Mouse (Mus musculus): Measurements from ENCODE around the gene Dkk3.
A peak's percentile ranks its signal among the peaks of the same experiment; 100 is the strongest.

Dkk3 gene

DNA sequence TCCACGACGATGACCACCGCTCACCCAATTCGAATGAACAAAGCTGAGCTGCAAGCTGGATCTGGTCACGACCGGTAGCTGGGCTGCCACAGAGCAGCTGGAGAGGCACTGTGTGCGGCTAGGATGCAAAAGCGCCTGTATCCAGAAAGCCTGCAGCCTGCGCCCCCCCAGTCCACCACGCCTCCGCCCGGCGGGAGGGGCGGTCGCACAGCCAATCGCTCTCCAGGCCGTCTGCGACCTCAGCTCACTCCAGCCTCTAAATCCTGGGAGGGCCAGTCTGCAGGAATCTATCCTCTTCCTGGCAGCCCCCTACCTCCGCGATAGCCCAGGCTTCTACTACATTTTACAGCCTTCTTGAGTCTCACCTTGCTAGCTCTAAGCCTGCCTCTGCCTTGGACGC is at the start of gene Dkk3:
Gene Dkk3, minus strand, starts transcription at position 116 of the 400 bp plus-strand sequence.
- no peak for DNase-seq

DNA sequence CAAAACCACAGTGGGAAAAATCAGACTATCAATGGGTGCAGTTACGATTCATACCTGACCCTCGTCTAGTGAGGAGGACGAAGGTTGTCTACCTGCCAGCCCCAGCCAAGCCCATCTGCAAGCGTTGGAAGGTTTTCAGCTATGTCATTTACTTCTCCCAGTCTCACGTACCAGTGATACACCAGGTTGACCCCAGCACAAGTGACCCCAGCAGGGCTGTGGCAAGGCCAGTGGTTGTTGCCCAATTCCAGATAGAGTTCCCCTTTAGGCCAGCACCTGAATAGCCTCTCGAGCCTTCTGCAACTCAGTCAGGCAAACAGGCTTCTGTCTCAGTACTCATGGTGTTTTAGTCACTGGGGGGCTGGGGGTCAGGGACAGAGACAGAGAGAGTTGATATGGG is 48.9 kb upstream of the Dkk3 start:
- DNase-seq = no peak

DNA sequence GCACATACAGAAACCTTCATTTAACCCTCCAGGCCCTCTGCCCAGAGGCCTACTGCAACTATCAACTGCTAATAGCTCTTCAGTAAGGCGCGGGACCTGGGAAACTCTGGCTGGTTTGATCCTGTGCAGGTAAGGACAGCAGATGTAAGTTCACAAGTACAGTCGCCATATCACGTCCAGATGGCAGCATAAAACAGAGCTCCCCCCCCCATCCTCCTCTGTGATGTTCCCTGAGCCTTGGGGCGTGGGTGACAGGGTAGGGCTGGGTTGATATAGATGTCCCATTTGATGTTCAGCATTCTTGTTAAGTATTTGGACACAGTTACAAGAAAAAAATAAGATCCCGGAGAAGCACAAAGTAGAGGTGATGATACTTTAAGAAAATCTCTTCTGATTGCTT is 46.7 kb upstream of the Dkk3 start:
- no peak for DNase-seq

DNA sequence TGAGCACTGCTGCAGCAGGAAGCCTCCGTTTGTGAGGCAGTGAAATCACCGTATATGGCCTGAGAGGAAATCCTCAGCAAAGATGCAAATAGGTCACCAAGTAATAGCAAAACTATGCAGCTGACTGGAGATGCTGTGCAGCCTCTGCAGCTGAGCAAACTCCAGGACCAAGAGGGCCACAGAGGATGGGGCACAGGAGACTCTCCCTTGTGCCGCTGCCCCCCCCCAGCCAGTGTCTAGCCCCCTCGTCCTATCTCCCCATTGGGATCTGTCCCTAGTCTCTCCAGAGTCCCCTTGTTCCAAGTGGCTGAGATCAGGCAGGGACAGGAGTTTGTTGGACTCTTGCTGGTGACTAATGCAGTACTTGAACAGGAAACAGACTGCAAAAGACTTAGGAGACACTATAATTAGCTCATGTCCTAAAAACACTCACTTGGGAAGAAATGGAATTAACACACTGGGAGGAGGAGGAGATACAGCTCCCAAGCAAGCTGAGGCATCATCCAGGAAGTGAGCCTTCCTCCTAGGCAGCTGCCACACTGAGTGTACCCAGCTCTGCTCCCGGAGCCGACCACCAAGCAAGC is 45.6 kb upstream of the Dkk3 start:
- DNase-seq = no peak

DNA sequence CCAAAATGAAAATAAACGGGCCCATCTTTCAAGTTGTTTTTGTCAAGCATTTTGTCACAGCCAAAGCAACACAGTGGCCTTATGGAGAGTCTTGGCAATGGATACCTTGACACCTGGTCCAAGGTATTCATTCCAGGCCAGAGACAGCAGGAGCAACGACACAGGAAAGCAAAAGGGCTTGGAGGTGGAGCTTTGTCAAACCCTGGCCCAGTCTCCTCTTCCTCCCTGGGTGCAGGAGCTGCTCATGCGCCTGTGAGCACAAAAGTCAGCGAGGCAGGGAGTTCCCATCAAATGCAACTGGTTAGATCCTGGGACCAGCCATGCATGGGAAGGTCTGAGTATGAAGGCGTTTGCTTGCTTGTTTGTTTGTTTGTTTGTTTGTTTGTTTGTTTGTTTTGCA is 45.1 kb upstream of the Dkk3 start:
- DNase-seq = peak; percentile 93

DNA sequence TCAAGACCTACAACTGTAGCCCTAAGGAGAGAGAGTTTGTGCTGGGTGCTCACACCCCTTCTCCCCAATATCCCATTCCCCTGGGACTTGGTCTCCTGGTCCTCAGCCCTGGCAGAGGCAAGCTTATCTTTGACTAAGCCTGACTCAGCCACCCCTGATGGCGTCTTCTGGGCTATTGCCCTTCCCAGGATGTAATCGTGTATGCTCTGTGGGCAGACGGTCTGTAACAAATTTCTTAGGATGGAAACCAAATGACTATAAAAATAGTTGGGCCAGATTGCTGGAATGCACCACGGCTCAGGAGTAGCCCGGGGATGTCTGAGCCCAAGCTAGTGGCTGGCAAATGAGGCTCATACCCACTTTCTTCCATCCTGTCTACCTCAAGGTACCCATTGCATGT is 44.0 kb upstream of the Dkk3 start:
- DNase-seq = peak; percentile 64

DNA sequence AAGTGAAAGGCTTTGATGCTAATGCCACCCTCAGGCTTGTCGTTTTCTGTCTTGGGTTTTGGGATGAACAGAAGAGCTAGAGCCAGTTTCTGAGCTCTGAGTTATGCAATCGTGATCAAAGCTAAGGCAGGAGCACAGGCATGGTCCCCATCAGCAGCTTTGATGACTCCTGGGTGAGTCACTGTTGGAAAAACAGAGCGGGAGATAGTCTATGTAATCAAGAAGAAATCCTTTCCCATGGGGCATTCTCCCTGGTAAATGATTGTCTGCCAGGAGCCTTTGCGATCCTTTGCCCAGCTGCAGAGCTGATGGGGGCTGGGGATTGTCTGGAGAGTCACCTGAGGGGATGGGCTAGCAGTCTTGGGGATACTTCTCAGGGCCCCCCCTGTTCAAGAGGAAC is 43.3 kb upstream of the Dkk3 start:
- no peak for DNase-seq

DNA sequence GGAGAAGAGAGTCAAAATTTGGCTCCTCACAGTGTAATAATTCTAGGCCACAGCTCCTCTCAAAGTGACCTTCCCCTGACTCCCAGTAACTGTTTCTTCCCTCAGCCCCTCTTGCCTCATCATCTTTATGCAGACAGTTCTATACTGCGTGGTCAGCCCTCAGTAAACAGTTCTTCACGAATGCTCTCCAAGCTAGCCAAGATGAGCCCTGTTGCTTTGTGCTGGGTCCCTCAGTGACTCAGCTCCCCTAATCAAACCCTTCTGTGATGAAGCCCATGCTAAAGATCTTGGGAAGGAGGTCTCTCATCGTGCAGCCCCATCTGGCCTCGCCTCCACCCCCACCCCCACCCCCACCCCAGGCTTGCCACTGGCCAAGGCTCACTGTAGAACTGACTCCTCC is 41.9 kb upstream of the Dkk3 start:
- DNase-seq = no peak

DNA sequence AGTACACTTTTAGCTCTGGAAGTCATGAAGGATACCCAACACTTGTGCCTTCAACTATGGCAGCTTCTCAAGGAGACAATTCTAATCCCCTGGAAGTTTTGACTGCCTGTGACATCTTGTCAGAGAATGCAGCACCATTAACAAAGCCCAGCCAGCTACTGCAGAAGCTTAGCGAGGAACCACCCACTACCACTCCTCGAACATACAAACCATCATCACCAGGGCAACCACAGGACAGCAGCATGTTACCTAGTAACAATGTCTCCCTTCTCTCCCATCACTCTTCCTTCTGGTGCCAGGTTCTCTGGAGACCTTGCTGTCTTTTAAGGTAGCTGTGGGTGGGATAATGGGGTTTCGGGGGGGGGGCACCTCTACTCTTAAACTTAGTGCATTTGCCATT is 40.5 kb upstream of the Dkk3 start:
- no peak for DNase-seq

DNA sequence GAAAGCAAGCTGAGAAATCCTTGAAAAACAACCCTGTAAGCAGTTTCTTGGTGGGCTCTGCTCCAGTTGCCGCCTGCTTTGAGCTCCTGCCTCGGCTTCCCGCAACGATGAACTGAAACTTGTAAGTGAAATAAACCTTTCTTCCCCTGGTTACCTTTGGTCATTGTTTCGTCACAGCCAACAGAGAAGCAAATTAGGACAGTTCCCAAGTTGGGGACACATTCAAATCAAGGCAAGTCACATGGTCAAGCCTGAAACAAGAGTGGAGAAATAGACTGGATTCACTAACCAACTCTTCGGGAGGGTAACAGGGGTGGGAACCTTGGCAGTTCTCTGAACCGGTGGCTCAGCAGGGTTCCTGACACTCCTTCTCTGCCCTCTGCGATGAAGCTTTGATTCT is 38.6 kb upstream of the Dkk3 start:
- DNase-seq = no peak

DNA sequence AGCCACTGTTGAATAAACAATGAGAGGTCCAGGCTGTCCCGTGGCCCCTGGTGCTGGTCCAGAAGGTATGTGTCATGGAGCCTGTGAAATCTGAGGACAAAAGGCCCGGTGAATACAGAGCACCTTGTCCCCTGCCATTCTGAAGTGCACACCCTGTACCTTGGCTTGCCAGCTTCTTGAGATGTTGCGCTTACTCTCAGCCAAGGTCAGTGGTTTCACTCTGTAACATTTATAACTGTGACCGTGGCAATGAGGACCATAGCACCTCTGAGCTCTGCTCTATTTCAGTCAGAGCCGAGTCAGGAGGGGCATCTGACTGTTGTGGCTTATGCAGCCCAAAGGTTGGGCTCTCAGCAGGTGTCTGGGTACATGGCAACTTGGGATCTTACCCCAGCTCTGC is 35.4 kb upstream of the Dkk3 start:
- DNase-seq = no peak

DNA sequence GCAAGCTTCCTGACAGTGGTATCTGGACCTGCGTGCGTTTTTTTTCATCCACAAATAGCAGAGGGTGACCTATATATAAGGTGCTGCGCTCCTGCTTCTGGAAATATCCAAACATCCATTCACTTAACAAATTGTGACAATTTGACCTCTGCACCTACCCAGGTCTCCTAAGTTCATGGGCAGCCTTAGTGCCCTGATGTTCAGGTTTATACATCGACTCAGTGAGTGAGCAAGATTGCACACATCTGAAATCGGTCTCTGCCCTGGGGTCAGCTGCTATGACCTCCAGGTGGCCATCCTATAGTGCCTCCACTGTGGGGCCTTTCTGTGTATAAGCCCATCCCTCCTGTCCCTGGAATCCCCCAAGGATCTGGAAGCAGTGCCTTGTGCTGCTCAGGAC is 33.9 kb upstream of the Dkk3 start:
- DNase-seq = no peak

DNA sequence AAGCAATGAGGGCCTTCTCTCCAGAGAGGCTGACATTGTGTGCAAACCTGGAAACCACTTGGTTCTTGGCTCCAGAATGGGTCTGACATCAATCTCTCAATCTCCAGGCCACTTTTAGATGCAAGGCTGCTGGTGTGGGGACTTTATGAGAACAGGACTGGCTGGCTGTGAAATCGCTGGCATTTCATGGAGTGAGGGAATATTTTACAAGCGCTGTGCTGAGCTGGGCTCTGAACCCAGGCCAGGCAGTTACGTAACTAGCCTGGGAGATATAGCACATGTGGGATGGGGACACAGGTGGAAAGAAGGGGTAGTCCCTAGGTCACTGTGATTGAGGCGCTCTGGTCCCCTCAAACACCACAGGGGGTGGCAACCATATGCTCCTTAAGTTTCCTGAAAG is 33.4 kb upstream of the Dkk3 start:
- peak; percentile 65 for DNase-seq

DNA sequence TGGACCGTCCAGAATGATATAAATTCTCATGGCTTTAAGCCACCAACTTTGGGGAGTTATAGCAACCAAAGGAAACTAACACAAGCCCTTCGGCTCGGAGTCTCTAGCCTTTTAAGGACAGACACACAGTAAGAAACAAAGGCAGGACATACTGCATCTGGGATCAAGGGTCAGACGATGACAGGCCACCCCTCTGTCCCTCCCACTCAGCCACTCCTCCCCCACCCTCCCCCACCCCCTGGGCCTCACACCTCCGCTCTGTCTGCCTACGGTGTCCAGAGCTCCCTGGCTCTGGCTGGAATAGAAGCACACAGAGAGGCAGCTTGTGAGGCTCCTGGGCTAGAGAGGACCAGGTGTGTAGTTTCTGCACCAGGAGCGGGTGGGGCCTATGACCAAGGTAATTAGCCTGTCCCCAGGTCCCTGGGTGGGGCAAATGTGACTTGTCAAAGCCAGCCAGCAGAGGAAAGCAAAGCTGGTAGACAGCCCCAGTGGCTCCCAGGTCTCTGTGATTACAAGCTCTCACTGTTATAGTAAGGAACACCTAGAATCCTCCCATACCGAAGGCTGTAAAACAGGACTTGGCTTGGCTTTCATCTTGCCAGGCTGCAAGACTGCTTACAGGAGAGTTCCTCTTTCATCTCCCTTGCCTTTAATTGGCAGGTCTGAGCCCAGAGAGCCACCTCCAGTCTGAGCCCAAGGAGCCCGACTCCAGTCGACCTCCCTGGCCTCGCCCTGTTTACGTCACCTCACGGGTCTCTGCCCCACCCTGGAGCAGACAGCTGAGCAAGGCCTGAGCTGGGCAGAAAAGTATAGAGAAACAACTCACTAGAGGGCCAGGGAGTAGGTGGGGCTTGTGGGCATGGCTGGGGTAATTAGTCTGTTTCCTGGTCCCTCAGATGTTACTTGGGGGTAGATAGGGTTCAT is 28.9 kb upstream of the Dkk3 start:
- DNase-seq = no peak

DNA sequence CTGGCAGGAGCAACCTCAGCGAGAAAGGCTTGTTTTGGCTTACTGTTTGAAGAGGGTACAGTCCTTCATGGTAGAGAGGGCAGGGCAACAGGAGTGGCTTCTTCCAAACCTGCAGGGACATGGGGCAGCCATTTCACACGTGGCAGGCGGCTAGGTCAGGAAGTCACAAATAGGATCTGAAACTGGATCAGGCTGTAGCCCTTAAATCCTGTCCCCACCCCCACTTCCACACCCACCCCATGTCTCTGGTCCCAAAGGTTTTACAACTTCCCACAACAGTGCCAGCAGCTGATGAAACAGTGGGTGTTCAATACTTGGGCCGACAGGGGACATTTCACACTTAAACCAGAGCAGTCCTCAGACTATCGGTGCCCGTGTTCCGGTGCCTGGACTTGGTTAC is 28.0 kb upstream of the Dkk3 start:
- DNase-seq = peak; percentile 32

DNA sequence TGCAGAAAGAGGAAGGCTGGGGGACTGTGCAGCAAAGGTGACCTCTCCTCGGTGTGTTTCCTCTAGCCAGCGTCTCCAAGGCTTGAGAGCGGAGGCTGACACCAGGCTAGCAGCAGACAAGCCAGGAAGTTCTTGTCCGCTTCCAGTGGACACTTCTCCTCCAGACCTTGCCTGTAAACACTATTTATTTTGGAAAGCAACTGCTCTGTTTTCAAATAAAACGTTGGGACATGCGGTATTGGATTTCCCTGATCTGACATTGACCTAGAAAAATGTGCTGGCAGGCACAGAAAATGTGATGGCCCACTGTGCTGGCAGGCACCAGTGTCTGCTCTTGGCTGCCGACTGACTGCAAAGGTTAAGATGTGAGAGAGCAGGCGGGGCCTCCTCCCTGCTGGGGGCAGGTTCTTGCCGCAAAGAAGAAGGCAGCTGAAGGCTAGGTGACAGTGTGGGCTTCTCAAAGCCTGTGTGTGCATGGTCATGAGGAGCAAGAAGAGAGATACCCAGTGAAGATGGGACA is 26.4 kb upstream of the Dkk3 start:
- DNase-seq = peak; percentile 90

DNA sequence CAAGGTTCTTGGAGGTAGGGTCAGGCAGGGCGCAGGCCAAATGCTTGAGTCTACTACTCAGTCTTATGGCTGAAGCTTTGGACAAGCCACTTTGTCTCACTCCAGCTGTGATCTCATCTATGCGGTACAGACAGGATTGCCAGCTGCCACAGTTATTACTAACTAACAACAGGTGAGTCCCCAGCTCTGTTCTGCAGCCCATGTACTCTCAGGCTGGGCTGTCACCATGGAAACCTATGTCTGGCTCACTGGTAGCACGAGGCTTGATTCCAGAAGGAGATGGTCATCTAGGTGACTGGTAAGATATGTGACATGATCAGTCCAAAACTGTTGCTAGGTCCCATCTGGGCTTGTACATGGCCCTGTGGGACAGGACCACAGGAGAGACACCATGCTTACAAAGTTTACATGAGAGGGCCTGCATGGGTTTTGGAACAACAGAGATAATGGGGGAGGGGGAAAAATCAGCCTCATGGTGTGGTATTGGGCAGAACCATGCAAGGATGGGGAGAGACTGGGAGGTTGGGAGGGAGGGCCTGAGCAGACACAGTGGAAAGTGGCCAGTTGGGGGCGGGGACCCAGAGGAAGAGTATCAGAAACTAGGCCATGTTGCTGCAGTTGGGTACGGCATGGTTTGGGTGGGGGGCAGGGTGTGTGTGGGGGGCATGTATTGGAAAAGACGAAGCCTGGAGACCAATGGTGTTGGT is 25.8 kb upstream of the Dkk3 start:
- peak; percentile 65 for DNase-seq

DNA sequence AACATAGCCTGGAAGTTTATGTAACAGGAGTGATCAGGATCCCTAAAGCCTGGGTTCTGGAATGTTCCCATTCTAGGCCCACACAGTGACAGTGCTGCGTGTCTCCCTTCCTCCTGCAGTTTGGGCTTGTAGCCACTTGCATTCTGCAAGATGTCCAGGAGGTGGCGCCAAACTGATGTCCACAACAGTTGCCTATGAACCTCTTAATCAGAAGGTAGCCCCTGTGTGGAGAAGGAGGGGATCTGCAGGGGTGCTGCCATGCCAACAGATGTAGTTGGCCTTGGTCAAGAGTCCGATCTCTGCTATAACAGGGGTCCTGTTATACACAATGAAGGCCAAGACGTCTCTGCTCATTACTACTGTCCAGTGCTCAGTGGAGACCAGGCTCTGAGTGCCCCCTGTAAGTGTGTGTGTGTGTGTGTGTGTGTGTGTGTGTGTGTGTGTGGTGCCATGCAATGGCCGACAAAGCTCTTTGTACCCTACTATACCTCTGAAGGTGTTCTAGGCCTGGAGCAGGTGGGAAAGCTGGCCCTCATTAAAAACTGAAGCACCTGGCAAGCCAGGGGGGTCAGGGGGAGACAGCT is 24.5 kb upstream of the Dkk3 start:
- peak; percentile 91 for DNase-seq

DNA sequence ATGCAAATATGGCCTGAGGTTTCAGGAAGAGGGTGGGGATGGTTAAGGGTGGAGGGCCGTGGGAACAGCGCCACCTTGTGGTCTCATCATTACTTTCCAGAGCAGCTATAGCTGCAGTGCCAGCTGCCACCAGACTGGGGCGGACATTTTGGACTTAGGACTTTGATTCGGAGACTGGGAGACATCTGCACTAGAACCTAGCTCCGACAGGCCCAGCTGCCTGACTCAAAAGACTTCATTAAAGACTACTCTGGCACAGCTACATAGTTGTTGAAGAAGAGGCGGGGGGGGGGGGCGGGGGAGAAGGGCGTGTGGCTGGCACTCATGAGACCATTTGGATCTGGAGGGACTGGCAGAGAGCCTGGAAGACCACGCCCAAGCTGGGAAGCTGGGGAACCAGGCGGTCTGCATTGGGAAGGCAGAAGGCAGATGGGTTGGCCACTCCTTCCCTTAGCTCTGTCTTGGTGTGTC is 21.4 kb upstream of the Dkk3 start:
- peak; percentile 80 for DNase-seq

DNA sequence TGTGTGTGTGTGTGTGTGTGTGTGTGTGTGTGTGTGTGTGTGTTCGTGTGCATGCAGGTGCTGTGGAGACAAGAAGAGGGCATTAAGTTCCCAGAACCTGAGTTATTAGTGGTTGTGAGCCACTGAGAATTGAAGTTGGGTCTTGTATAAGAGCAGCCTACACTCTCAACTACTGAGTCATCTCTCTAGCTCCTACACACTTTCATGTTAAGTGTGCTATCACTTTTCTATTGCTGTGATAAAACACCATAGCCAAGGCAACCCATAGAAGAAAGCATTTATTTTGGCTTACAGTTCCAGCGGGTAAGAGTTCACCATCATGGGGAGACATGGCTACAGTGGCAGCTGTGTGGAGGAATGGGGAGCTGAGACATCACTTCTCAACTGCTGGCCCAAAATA is 17.8 kb upstream of the Dkk3 start:
- no peak for DNase-seq

DNA sequence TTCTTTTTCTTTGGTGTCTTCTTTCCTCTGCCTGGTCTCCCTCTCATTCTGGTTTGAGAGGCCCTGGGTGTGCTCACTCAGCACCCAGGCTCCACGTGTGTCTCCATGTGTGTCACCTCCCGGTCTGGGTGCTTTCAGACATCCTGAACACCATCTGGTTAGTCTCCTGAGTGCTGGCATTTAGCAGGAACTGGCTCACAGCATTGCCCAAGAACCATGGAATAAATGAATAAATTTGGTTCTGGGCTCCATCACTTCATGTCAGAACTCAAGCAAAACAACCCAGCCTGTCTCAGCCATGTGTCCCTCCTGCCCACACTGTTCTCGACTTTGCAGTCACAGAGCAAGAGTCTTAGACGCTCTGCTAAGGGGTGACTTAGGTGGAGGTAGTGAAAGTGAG is 13.8 kb upstream of the Dkk3 start:
- DNase-seq = no peak

DNA sequence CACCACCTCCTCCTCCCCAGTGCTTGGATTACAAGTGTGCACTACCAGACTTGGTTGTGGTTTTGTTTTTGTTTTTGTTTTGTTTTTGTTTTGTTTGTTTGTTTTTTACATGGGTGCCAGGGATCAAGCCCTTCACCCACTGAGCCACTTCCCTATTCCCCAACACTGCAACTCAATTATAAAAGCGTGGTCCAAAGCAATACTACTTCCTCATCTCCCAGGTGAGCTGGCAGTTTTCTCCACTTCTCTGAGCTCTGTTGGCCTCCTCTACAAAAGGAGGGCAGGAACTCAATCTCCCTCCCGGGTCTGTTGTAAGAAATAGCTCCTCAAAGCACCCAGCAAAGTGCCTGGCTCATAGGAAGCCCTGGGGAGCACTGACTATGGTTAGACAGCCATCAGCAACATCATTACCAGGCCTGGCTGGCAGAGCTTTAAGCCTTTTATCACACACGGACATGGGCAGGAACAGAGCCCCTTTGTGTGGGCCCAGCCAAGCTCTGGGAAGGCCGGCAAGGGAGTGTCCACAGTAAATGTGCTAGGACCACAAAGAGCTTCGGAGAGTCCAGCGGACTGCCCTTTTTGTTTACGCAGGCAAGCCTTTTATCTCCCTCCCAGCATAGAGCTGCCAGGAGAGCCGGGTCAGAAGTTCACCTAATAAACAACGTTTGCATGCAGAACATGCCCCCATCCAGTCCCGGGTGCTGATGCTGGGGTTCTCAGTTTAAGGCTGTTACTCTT is 11.3 kb upstream of the Dkk3 start:
- no peak for DNase-seq

DNA sequence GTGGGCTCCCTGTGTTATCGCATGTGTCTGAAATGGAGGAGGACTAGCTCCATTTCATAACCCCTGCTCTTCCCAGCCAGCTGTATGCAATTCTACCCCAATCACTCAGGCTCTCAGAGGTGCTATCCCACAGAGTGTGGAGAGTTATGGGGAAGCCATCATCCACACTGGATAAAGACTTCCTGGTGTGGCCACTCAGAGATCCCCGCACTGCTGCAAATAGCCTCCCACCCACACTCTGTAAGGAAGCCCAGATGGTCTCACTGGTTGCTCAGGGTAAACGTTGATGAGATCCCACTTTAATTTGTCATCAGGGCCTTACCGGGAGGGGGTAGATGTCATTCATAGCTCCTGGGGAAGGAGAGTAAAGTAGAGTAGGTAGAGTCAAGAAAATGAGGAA is 6.7 kb upstream of the Dkk3 start:
- DNase-seq = no peak

All from cerebellum, adult 11-12 months (tissue).